Mouse (Mus musculus) MEL (cell line): Measurements from ENCODE around the gene Nup62. TPM values are rescaled to one million over a fixed set of nuclear protein-coding genes. Genes with fewer than 3 reads are reported as not detected.

Source experiments
- DNase-seq: peaks from one replicate; pipeline ENCODE4 v3.0.0; 2011; ENCODE audit warnings: low read depth, low spot score
- H3K27ac ChIP-seq: 2 replicates; pipeline ENCODE4 v1.5.1; 2012; ENCODE audit warnings: low read depth, mild to moderate bottlenecking, control low read depth, low read length, moderate library complexity; ENCODE audit not compliant: control insufficient read depth
- H3K27me3 ChIP-seq, 2 experiments: fragments of 150-350 bp in 1 of 2; sonication (generic) in 1 of 2; 2 replicates each; pipeline ENCODE4 v1.6.1; 2012; ENCODE audit warnings: low read length in 2 of 2, mild to moderate bottlenecking in 2 of 2, improper control_type of control experiment in 1 of 2, moderate library complexity in 1 of 2; ENCODE audit not compliant: insufficient read depth in 2 of 2, control insufficient read depth in 1 of 2
- H3K36me3 ChIP-seq, 2 experiments: 2 replicates each; pipeline ENCODE4 v1.6.1; 2012 to 2014; ENCODE audit warnings: low read length in 2 of 2, improper control_type of control experiment in 1 of 2, inconsistent platforms in 1 of 2, mild to moderate bottlenecking in 1 of 2; ENCODE audit not compliant: insufficient read depth in 2 of 2, control insufficient read depth in 1 of 2
- H3K4me1 ChIP-seq, 2 experiments: fragments of 150-350 bp in 1 of 2; sonication (generic) in 1 of 2; 2 replicates each; pipeline ENCODE4 v1.6.1; 2012; ENCODE audit warnings: low read length in 2 of 2, improper control_type of control experiment in 1 of 2, mild to moderate bottlenecking in 1 of 2; ENCODE audit not compliant: insufficient read depth in 2 of 2, control insufficient read depth in 1 of 2
- H3K4me3 ChIP-seq, 2 experiments: fragments of 150-350 bp in 1 of 2; sonication (generic) in 1 of 2; 2 replicates each; pipeline ENCODE4 v1.5.1; 2012; ENCODE audit warnings: low read depth in 2 of 2, low read length in 2 of 2, mild to moderate bottlenecking in 2 of 2, moderate library complexity in 2 of 2, control low read depth in 1 of 2, improper control_type of control experiment in 1 of 2; ENCODE audit not compliant: control insufficient read depth in 1 of 2, insufficient read depth in 1 of 2
- H3K79me2 ChIP-seq: 2 replicates; pipeline ENCODE4 v1.6.1; 2012; ENCODE audit warnings: mild to moderate bottlenecking, low read length, moderate library complexity; ENCODE audit not compliant: control insufficient read depth, poor library complexity, insufficient read depth
- H3K9ac ChIP-seq: 2 replicates; pipeline ENCODE4 v1.6.1; 2012; ENCODE audit warnings: low read depth, mild to moderate bottlenecking, control low read depth, low read length, moderate library complexity; ENCODE audit not compliant: control insufficient read depth, poor library complexity, severe bottlenecking
- H3K9me3 ChIP-seq: fragments of 150-350 bp; sonication (generic); replicated peaks from 2 replicates; pipeline ENCODE4 v1.6.1; 2012; ENCODE audit warnings: mild to moderate bottlenecking, low read length, improper control_type of control experiment, moderate library complexity; ENCODE audit not compliant: insufficient read depth
- CHD1 ChIP-seq: IDR thresholded peaks from 2 replicates; pipeline ENCODE4 v1.6.1; 2012; ENCODE audit warnings: low read depth, mild to moderate bottlenecking, inconsistent platforms, low read length, improper control_type of control experiment
- CHD2 ChIP-seq: IDR thresholded peaks from 2 replicates; pipeline ENCODE4 v1.6.1; 2011; ENCODE audit warnings: low read length, improper control_type of control experiment
- EP300 ChIP-seq, 2 experiments: IDR thresholded peaks; 2 replicates each; pipeline ENCODE4 v1.6.1; 2011; ENCODE audit warnings: improper control_type of control experiment in 2 of 2, low read length in 2 of 2, low read depth in 1 of 2, mild to moderate bottlenecking in 1 of 2
- ETS1 ChIP-seq: IDR thresholded peaks from 2 replicates; pipeline ENCODE4 v1.6.1; 2012; ENCODE audit warnings: low read depth, mild to moderate bottlenecking, inconsistent platforms, low read length, improper control_type of control experiment, moderate library complexity
- GATA1 ChIP-seq: IDR thresholded peaks from 2 replicates; pipeline ENCODE4 v1.6.1; 2011; ENCODE audit warnings: low read depth, low read length, improper control_type of control experiment
- KAT2A ChIP-seq: conservative IDR thresholded peaks from 2 replicates; pipeline ENCODE4 v1.6.1; 2012; ENCODE audit warnings: low read depth, low read length, improper control_type of control experiment, inconsistent platforms
- MEF2A ChIP-seq: IDR thresholded peaks from 2 replicates; pipeline ENCODE4 v1.6.1; 2014; ENCODE audit warnings: low read depth, mild to moderate bottlenecking, inconsistent platforms, low read length, improper control_type of control experiment; ENCODE audit not compliant: poor library complexity, insufficient replicate concordance, severe bottlenecking; ENCODE audit errors: extremely low read depth
- MXI1 ChIP-seq: IDR thresholded peaks from 2 replicates; pipeline ENCODE4 v1.6.1; 2011; ENCODE audit warnings: mild to moderate bottlenecking, low read depth, low read length, improper control_type of control experiment
- NRF1 ChIP-seq: IDR thresholded peaks from 2 replicates; pipeline ENCODE4 v1.6.1; 2014; ENCODE audit warnings: low read depth, mild to moderate bottlenecking, inconsistent platforms, low read length, improper control_type of control experiment, moderate library complexity; ENCODE audit not compliant: poor library complexity, insufficient read depth, severe bottlenecking
- POLR2A ChIP-seq, 2 experiments: IDR thresholded peaks; 2 replicates each; pipeline ENCODE4 v1.6.1; 2011 to 2012; ENCODE audit warnings: low read length in 2 of 2, mild to moderate bottlenecking in 2 of 2, control low read depth in 1 of 2, improper control_type of control experiment in 1 of 2, low read depth in 1 of 2, moderate library complexity in 1 of 2; ENCODE audit not compliant: control insufficient read depth in 1 of 2, insufficient read depth in 1 of 2, poor library complexity in 1 of 2
- POLR2AphosphoS5 ChIP-seq: IDR thresholded peaks from 2 replicates; pipeline ENCODE4 v1.6.1; 2012; ENCODE audit warnings: low read depth, borderline replicate concordance, mild to moderate bottlenecking, inconsistent platforms, low read length, moderate library complexity, mixed read lengths
- RCOR1 ChIP-seq: IDR thresholded peaks from 2 replicates; pipeline ENCODE4 v1.6.1; 2012; ENCODE audit warnings: low read depth, mild to moderate bottlenecking, inconsistent platforms, low read length, improper control_type of control experiment
- SIN3A ChIP-seq: IDR thresholded peaks from 2 replicates; pipeline ENCODE4 v1.6.1; 2012; ENCODE audit warnings: low read length, improper control_type of control experiment, inconsistent platforms
- SMC3 ChIP-seq: IDR thresholded peaks from 2 replicates; pipeline ENCODE4 v1.6.1; 2011; ENCODE audit warnings: low read depth, low read length, improper control_type of control experiment
- TBP ChIP-seq: IDR thresholded peaks from 2 replicates; pipeline ENCODE4 v1.8.0; 2011; ENCODE audit warnings: low read depth, low read length, improper control_type of control experiment
- TCF12 ChIP-seq: IDR thresholded peaks from 2 replicates; pipeline ENCODE4 v1.6.1; 2014; ENCODE audit warnings: low read depth, mild to moderate bottlenecking, inconsistent platforms, low read length, improper control_type of control experiment, moderate library complexity
- USF1 ChIP-seq: IDR thresholded peaks from 2 replicates; pipeline ENCODE4 v1.6.1; 2014; ENCODE audit warnings: low read depth, mild to moderate bottlenecking, inconsistent platforms, low read length, improper control_type of control experiment, moderate library complexity
- ZMIZ1 ChIP-seq: IDR thresholded peaks from 2 replicates; pipeline ENCODE4 v1.6.1; 2012; ENCODE audit warnings: low read depth, mild to moderate bottlenecking, inconsistent platforms, low read length, improper control_type of control experiment, moderate library complexity
- polyA plus RNA-seq, 2 experiments: library from polyadenylated mRNA; stranded (reverse) in 1 of 2; unstranded in 1 of 2; fragments of >175 nt in 1 of 2; fragments of >200 nt in 1 of 2; gene quantifications; 2 replicates each; pipeline versions ENCODE4 v1.2.1 to v1.2.4; 2012; ENCODE audit warnings: low replicate concordance in 2 of 2, low read depth in 1 of 2; ENCODE audit not compliant: insufficient read length in 2 of 2, insufficient read depth in 1 of 2, missing spikeins in 1 of 2
- total RNA-seq: library from RNA; depleted of rRNA; stranded (reverse); fragments of 300-350 nt; gene quantifications from 2 replicates; pipeline ENCODE4 v1.2.3, GENCODE M21; 2012

The Nup62 gene
- total and polyA plus RNA-seq, 3 experiments = 136 to 235 TPM; not detected in 1

DNA sequence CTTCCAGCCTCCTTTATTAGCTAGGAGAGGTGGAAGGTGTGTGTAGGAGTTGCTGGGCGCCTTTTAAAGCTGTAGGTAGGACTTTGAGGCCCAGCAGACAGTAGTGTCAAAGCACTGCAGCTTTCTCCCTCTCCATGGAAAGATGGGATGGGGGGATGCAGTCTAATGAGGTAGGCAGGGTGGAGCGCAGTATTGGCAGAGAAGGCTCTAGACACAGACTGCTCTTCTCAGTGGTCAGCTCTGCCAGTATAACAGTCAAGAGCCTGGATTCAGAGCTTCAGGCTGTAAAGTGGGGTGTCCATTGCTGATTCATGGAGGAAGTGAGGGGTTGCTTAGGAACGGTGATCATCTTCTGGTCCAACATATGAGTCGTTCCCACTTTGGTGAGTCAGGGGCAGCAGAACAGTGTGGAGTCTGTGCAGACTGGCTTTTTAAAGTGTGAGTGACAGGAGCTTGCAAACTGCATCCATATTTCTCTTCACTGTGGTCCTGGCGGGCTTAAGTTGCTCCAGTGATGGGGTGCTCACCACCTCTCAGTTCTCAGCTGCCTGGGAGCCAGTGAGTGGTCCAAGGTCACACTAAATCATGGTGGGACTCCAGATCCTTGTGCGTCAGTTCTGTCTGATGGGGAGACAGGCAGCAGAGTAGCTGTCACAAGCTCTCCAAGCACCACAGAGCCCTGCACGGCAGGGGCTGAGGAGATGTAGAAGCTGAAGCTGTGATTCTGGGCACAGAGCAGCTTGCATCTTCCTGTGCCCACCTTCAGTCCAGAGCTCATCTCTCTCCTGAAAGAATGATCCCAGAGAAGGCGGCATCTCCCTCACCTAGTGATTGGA, 35.1 kb downstream of the Nup62 start:
- peak overlapping the region; percentile 93 for H3K27ac ChIP-seq

GRCm38 (mm10) chr7:44851625-44852234, 35.8 kb downstream of the Nup62 start:
- Histone ChIP-seq H3K9me3 (no peaks in the 10 kb centered on the region), H3K4me1 (peaks cover 5 to 29% of the 10 kb centered on the region in 2 experiments), H3K27ac (no peak overlapping the region), H3K79me2 (peaks cover 28% of the 10 kb centered on the region), H3K4me3 (no peak overlapping the region), H3K9ac (no peak overlapping the region), H3K36me3 (peaks cover 0 to 20% of the 10 kb centered on the region in 2 experiments; a peak in 2 of 4 replicates), H3K27me3 (no peaks in the 10 kb centered on the region)
- TF ChIP-seq POLR2A (IDR thresholded peaks at IDR 0.05; ENCODE audit: control insufficient read depth in 1 of 2, insufficient read depth in 1 of 2, low read depth in 1 of 2, low read length in 2 of 2, poor library complexity in 1 of 2) (no peak), CHD1 (no peak), EP300 (IDR thresholded peaks at IDR 0.05; ENCODE audit: low read depth in 1 of 2, low read length in 2 of 2) (no peak), TCF12 (no peak), KAT2A (no peak), NRF1 (no peak), SIN3A (no peak), MXI1 (no peak), ZMIZ1 (no peak), GATA1 (no peak), TBP (no peak), POLR2AphosphoS5 (no peak), CHD2 (no peak), MEF2A (no peak), ETS1 (no peak), SMC3 (no peak), RCOR1 (no peak)
- DNase-seq = no peak

More for the DNA sequence above, 35.1 kb downstream of the Nup62 start:
- Histone ChIP-seq H3K27me3 (no peaks in the 10 kb centered on the region), H3K4me3 (peak overlapping the region; percentile 61 to 96), H3K9ac (peak overlapping the region; percentile 96), H3K4me1 (peaks cover 1 to 24% of the 10 kb centered on the region in 2 experiments), H3K79me2 (peaks cover 28% of the 10 kb centered on the region), H3K9me3 (no peaks in the 10 kb centered on the region), H3K36me3 (peaks cover 0 to 15% of the 10 kb centered on the region in 2 experiments; a peak in 2 of 4 replicates)
- TF ChIP-seq EP300 (IDR thresholded peaks at IDR 0.05; ENCODE audit: low read depth in 1 of 2, low read length in 2 of 2) (no peak), USF1 (no peak)
- no peak for DNase-seq
